Mouse (Mus musculus) hindbrain, embryonic 14.5 days (tissue): ENCODE results near the gene Ttll9. TPM values are rescaled to one million over a fixed set of nuclear protein-coding genes. Genes with fewer than 3 reads are reported as not detected.
A peak's percentile ranks its signal among the peaks of the same experiment; 100 is the strongest.

Experiments
- ATAC-seq: fragments of 200-750 bp; cut with Nextera tagmentation; 2 replicates; pipeline ENCODE4 v1.8.0; 2017; ENCODE audit warnings: moderate number of reproducible peaks, mild to moderate bottlenecking, moderate TSS enrichment, moderate library complexity; ENCODE audit not compliant: low FRiP score
- DNase-seq: peaks from one replicate; pipeline ENCODE4 v3.0.0-alpha.2; 2015; ENCODE audit warnings: low spot score
- H3K27ac ChIP-seq: fragments of 300-500 bp; sonication (generic); 2 replicates; pipeline ENCODE4 v1.5.1; 2014; ENCODE audit warnings: mild to moderate bottlenecking, moderate library complexity
- H3K27me3 ChIP-seq: fragments of 300-500 bp; sonication (generic); 2 replicates; pipeline ENCODE4 v1.6.1; 2014; ENCODE audit warnings: mild to moderate bottlenecking, low read length, mixed read lengths; ENCODE audit not compliant: control insufficient read depth, insufficient read depth
- H3K36me3 ChIP-seq: fragments of 300-500 bp; sonication (generic); replicated peaks from 2 replicates; pipeline ENCODE4 v1.6.1; 2014; ENCODE audit not compliant: control insufficient read depth, insufficient read depth
- H3K4me1 ChIP-seq: fragments of 300-500 bp; sonication (generic); replicated peaks from 2 replicates; pipeline ENCODE4 v1.6.1; 2014; ENCODE audit warnings: antibody characterized with exemption, low read length, mixed read lengths; ENCODE audit not compliant: control insufficient read depth, insufficient read depth
- H3K4me2 ChIP-seq: fragments of 300-500 bp; sonication (generic); replicated peaks from 2 replicates; pipeline ENCODE4 v1.6.1; 2014; ENCODE audit warnings: mild to moderate bottlenecking, moderate library complexity
- H3K4me3 ChIP-seq: fragments of 300-500 bp; sonication (generic); replicated peaks from 2 replicates; pipeline ENCODE4 v1.5.1; 2014; ENCODE audit warnings: mild to moderate bottlenecking, low read length
- H3K9ac ChIP-seq: fragments of 300-500 bp; sonication (generic); 2 replicates; pipeline ENCODE4 v1.6.1; 2014
- H3K9me3 ChIP-seq: fragments of 300-500 bp; sonication (generic); 2 replicates; pipeline ENCODE4 v1.6.1; 2016; ENCODE audit warnings: low read length; ENCODE audit not compliant: control insufficient read depth
- WGBS: fragments of 180-500 bp; shearing (Covaris S2); extraction: QIAGEN DNeasy Blood & Tissue Kit; methylation state at CpG from one replicate; pipeline ENCODE4 v1.1.7; 2014; 5-methylcytosine and 5-hydroxymethylcytosine counted together
- polyA plus RNA-seq: library from polyadenylated mRNA; unstranded; fragments of >200 nt; fragmentation: Nextera tagmentation; extraction: Ambion mirVana; gene quantifications from 2 replicates; pipeline ENCODE4 v1.2.1, GENCODE M21; 2014

Ttll9 gene
- polyA plus RNA-seq, 1 experiment from 2014 or later = 8.0 TPM

- Histone ChIP-seq H3K36me3 (peaks cover 18% of the 10 kb centered on the region), H3K4me2 (no peak overlapping the region), H3K4me3 (no peak overlapping the region), H3K27me3 (peaks cover 5% of the 10 kb centered on the region; the same call in 1 of the 2 replicates), H3K27ac (no peak overlapping the region), H3K9ac (no peak overlapping the region), H3K4me1 (peaks cover 11% of the 10 kb centered on the region), H3K9me3 (no peaks in the 10 kb centered on the region)
- DNase-seq (no peak), ATAC-seq (no peak)
- WGBS = 49% methylated on average over 5 of the region's 5 CpGs
These were observed 54.5 kb downstream of the Ttll9 start for GRCm38 (mm10) chr2:153016786-153017185.

DNA sequence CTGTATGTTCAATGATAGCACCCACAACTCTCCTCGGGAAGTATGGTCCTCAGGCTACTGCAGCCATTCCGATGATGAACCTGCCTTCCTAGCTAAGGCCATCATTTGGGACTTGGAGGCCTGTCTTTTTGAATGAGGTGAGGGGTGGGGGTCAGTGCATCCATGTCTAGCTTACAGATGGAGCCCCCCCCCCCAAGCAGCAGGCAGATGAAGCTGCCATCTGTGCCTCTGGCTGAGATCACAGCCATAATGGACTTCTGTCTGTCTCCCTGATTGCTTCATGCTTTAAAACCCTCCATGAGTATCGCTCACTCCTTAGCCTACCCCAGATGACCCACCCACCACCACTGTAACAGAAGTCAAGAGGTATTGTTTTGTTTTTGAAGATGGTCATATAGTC is 57.1 kb downstream of the Ttll9 start:
- no peaks in the 10 kb centered on the region for H3K9me3 ChIP-seq
- peaks cover 5% of the 10 kb centered on the region; the same call in 1 of the 2 replicates for H3K27me3 ChIP-seq
- no peak overlapping the region for H3K4me2 ChIP-seq
- no peak overlapping the region for H3K9ac ChIP-seq
- H3K4me1 ChIP-seq = peaks cover 7% of the 10 kb centered on the region
- H3K4me3 ChIP-seq = no peak overlapping the region
- DNase-seq (no peak), ATAC-seq (no peak)
- no peaks in the 10 kb centered on the region for H3K36me3 ChIP-seq
- no peak overlapping the region for H3K27ac ChIP-seq
- 89% methylated on average over 3 of the region's 3 CpGs for WGBS

DNA sequence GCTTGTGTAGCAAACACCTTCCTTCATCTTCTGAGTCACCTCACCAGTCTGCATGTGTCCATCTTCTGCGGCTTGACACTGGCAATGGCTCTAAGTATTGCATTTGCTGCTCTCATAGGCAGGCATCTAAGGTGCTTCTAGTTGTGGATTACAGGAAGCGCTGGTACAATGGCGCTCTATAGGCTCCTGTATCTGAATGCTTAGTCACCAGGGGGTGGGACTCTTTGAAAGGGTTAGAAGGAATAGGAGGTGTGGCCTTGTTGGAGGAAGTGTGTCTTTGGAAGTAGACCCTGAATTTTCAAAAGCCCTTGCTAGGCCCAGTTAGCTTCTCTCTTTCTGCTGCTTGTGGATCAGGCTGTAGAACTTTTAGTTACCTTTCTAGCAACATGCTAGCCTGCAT is 58.9 kb downstream of the Ttll9 start:
- H3K27ac ChIP-seq = no peak overlapping the region
- no peak for ATAC-seq
- no peak for DNase-seq
- peaks cover 5% of the 10 kb centered on the region; the same call in 1 of the 2 replicates for H3K27me3 ChIP-seq
- H3K9ac ChIP-seq = no peak overlapping the region
- 67% methylated on average over 3 of the region's 3 CpGs for WGBS
- H3K4me1 ChIP-seq = no peaks in the 10 kb centered on the region
- no peaks in the 10 kb centered on the region for H3K36me3 ChIP-seq
- H3K9me3 ChIP-seq = no peaks in the 10 kb centered on the region
- no peak overlapping the region for H3K4me2 ChIP-seq
- no peak overlapping the region for H3K4me3 ChIP-seq

DNA sequence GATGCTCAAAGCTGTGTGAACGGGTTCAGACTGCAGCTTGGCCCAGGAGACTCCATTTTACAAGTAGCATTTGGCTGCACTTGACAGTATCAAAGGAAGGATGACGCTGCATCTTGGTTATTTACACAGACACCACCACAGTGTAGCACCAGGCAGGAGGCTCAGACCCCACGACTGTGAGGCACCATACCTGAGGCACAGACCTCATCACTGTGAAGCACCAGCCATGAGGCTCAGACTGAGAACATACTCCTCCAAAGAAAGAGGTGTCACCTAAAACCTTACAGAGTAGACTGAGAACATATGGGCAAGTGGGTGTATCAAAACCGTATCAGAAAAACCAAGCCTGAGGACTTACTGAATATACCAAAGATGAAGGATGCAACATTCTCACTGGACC is 60.6 kb downstream of the Ttll9 start:
- no peaks in the 10 kb centered on the region for H3K27me3 ChIP-seq
- H3K4me2 ChIP-seq = no peak overlapping the region
- H3K9ac ChIP-seq = no peak overlapping the region
- ATAC-seq (no peak), DNase-seq (no peak)
- 74% methylated on average over 4 of the region's 4 CpGs for WGBS
- H3K9me3 ChIP-seq = no peaks in the 10 kb centered on the region
- H3K4me1 ChIP-seq = no peaks in the 10 kb centered on the region
- no peaks in the 10 kb centered on the region for H3K36me3 ChIP-seq
- no peak overlapping the region for H3K4me3 ChIP-seq
- H3K27ac ChIP-seq = no peak overlapping the region

GRCm38 (mm10) chr2:153026052-153026451 is 63.8 kb downstream of the Ttll9 start:
- Histone ChIP-seq H3K4me3 (no peak overlapping the region), H3K36me3 (no peaks in the 10 kb centered on the region), H3K27me3 (no peaks in the 10 kb centered on the region), H3K4me1 (peaks cover 8% of the 10 kb centered on the region; the same call in 1 of the 2 replicates), H3K9ac (no peak overlapping the region), H3K9me3 (no peaks in the 10 kb centered on the region), H3K4me2 (no peak overlapping the region), H3K27ac (no peak overlapping the region)
- WGBS = 86% methylated on average over 7 of the region's 7 CpGs
- no peak for DNase-seq
- ATAC-seq = no peak

GRCm38 (mm10) chr2:153027501-153027900 is 65.2 kb downstream of the Ttll9 start:
- peaks cover 9% of the 10 kb centered on the region; the same call in 1 of the 2 replicates for H3K4me1 ChIP-seq

GRCm38 (mm10) chr2:153030422-153030821 is 68.1 kb downstream of the Ttll9 start:
- Histone ChIP-seq H3K4me3 (no peak overlapping the region), H3K4me2 (peak overlapping the region; percentile 87), H3K9ac (no peak overlapping the region), H3K9me3 (no peaks in the 10 kb centered on the region), H3K4me1 (peaks cover 36% of the 10 kb centered on the region), H3K27ac (no peak overlapping the region), H3K27me3 (no peaks in the 10 kb centered on the region), H3K36me3 (no peaks in the 10 kb centered on the region)
- 10% methylated on average over 4 of the region's 4 CpGs for WGBS
- ATAC-seq = no peak
- DNase-seq = no peak

More at GRCm38 (mm10) chr2:153027501-153027900, 65.2 kb downstream of the Ttll9 start:
- Histone ChIP-seq H3K4me3 (no peak overlapping the region), H3K27me3 (no peaks in the 10 kb centered on the region), H3K36me3 (no peaks in the 10 kb centered on the region), H3K4me2 (no peak overlapping the region), H3K27ac (no peak overlapping the region), H3K9me3 (no peaks in the 10 kb centered on the region), H3K9ac (no peak overlapping the region)
- ATAC-seq = no peak
- 61% methylated on average over 4 of the region's 4 CpGs for WGBS
- no peak for DNase-seq

- Histone ChIP-seq H3K9me3 (no peaks in the 10 kb centered on the region), H3K9ac (peak within 1 kb of the TSS; percentile 70), H3K27ac (peak within 1 kb of the TSS; percentile 89), H3K27me3 (no peaks in the 10 kb centered on the region), H3K4me3 (peak within 1 kb of the TSS; percentile 67), H3K36me3 (no peaks in the 10 kb centered on the region), H3K4me2 (peak within 1 kb of the TSS; percentile 87), H3K4me1 (peaks cover 38% of the 10 kb centered on the region)
- peak; percentile 88 for ATAC-seq
- WGBS = 1% methylated on average over 40 of the region's 54 CpGs
- peak; percentile 71 for DNase-seq
These were observed 69.1 kb downstream of the Ttll9 start, which contains the start of gene Xkr7 for GRCm38 (mm10) chr2:153031126-153032082. Gene Xkr7 (plus strand): TSS chr2:153031852.

- WGBS = 1% methylated on average over 50 of the region's 58 CpGs
- Histone ChIP-seq H3K27ac (peak overlapping the region; percentile 89), H3K36me3 (no peaks in the 10 kb centered on the region), H3K27me3 (no peaks in the 10 kb centered on the region), H3K4me3 (peak overlapping the region; percentile 67), H3K9me3 (no peaks in the 10 kb centered on the region), H3K9ac (peak overlapping the region; percentile 70), H3K4me1 (peaks cover 46% of the 10 kb centered on the region), H3K4me2 (peak overlapping the region; percentile 87)
- DNase-seq = peak; percentile 80
- ATAC-seq = peak; percentile 22; the same call in 1 of the 2 replicates
These were observed 70.0 kb downstream of the Ttll9 start for GRCm38 (mm10) chr2:153032083-153032842.
